Mouse (Mus musculus): ENCODE measurements around the gene Ogg1. TPM values are rescaled to one million over a fixed set of nuclear protein-coding genes. Genes with fewer than 3 reads are reported as not detected.
"Not testable (repeated sequence)": the region's sequence is repeated elsewhere in the genome, so short reads cannot be mapped to it uniquely, and the experiment has no call there.

The Ogg1 gene
- polyA plus RNA-seq, 1 experiment from 2014 or later, result 19.1 TPM

DNA sequence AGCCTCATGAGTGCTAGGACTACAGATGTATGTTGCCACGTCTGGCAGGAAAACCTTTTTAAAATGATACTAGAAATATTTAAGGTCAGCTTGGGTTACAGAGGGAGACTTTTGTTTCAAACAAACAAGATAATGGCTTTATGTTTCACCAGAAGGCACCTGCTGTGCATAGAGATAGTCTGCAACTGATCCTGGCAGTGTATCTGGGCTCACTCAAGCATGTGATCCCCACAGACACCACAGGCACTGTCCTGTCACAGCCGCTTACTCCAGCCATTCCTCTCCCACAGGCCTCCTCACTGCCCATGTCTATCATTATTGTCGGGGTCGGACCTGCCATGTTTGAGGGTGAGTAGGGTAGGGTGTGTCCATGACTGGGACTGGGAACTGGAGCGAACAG is 25.4 kb upstream of the Ogg1 start:
- no peak overlapping the region for H3K27ac ChIP-seq
- no peaks in the 10 kb centered on the region for H3K9me3 ChIP-seq (replicated peaks)
- WGBS, result 81% methylated on average over 5 of the region's 5 CpGs
- no peak overlapping the region for H3K4me3 ChIP-seq
- H3K27me3 ChIP-seq (ENCODE audit: low read depth, poor library complexity, severe bottlenecking), result no peaks in the 10 kb centered on the region
- H3K36me3 ChIP-seq, result no peaks in the 10 kb centered on the region
- H3K4me1 ChIP-seq, result no peaks in the 10 kb centered on the region; the same call in 1 of the 2 replicates
- DNase-seq (ENCODE audit: low spot score), result no peak

DNA sequence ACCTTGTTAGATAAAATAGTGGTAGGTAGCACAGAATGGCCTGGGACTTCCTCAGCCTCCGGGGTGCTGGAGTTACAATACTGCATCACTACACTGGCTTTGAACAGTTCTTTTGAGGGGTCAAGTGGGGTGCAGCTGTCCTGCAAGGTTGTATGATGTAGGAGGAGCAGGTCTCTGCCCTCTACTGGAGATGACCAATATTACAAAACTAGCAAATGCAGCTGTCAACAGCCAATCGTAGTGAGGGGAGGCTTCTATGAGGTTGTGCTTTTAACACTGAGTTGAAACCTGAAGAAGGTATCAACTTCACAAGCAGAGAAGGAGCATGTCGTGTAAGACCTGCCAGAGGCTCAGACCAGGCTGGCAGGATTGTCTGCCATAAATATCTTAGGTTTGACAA is 24.5 kb upstream of the Ogg1 start:
- no peak overlapping the region for H3K27ac ChIP-seq
- no peaks in the 10 kb centered on the region for H3K36me3 ChIP-seq
- no peak overlapping the region for H3K4me3 ChIP-seq
- no peaks in the 10 kb centered on the region; the same call in 1 of the 2 replicates for H3K4me1 ChIP-seq
- no peaks in the 10 kb centered on the region for H3K27me3 ChIP-seq (ENCODE audit: low read depth, poor library complexity, severe bottlenecking)
- 35% methylated on average over 3 of the region's 3 CpGs for WGBS
- no peak for DNase-seq (ENCODE audit: low spot score)
- H3K9me3 ChIP-seq (replicated peaks), result no peaks in the 10 kb centered on the region

DNA sequence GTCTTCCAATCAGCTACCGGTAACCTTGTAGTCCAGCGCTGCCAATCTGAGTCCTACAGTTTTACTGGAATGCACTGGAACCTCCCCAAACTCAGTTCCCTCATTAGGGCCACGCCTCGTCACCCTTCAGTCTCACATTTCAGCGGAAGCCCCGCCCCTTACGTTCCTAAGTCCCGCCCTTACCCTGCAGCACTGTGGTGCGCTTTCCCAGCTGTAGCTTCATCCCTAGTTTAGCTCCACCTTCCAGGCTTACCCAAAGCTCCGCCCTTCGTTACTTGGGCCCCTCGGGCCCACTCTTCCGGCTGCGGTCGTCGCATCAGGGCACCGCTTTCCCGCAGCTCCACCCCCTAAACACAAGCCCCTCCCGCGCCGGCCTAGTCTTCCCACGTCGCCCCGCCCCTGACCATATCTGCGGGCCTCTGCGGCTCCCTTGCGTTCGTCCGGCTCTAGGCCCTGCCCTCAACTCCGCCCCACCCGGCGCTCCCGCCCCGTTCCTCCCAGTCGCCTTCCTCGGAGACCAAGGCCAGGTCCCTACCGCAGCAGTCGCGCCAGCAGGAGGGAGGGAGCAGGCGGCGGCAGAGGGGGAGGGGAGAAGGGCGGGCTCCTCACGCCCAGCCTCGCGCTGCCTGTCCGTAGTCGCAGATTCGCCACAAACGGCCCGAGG is 20.3 kb upstream of the Ogg1 start:
- WGBS, result under 1% methylated on average over 50 of the region's 50 CpGs
- H3K4me3 ChIP-seq, result peak overlapping the region; percentile 83
- no peaks in the 10 kb centered on the region for H3K27me3 ChIP-seq (ENCODE audit: low read depth, poor library complexity, severe bottlenecking)
- H3K36me3 ChIP-seq, result peaks cover 24% of the 10 kb centered on the region
- peak overlapping the region; percentile 99 for H3K27ac ChIP-seq
- peak; percentile 98 for DNase-seq (ENCODE audit: low spot score)
- no peaks in the 10 kb centered on the region for H3K9me3 ChIP-seq (replicated peaks)
- peaks cover 13% of the 10 kb centered on the region for H3K4me1 ChIP-seq

DNA sequence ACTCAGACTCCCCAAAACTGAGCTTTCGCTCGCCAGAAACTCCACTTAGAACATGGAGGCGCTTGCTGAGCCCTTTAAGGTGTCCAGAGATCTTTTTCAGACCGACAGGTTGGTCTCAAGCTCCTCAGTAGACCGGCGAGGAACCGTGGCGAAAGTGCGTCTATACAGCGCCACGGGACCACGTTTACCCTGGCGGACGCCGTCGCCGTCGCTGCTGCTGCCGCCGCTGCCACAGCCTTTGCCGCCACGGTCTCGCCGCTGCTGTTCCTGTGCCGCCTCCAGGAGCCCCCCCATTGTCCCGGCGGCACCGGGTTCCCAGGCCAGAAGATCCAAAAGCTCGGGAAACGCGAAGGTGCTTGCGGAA is 19.8 kb upstream of the Ogg1 start, which contains the start of gene Brpf1:
Gene Brpf1 (plus strand): TSS at position 152 of the 364 bp plus-strand sequence.
- no peak for DNase-seq (ENCODE audit: low spot score)
- WGBS, result under 1% methylated on average over 32 of the region's 32 CpGs
- Histone ChIP-seq H3K9me3 (replicated peaks) (no peaks in the 10 kb centered on the region), H3K4me1 (peaks cover 13% of the 10 kb centered on the region), H3K36me3 (peaks cover 29% of the 10 kb centered on the region), H3K27me3 (ENCODE audit: low read depth, poor library complexity, severe bottlenecking) (no peaks in the 10 kb centered on the region), H3K27ac (peak within 1 kb of the TSS; percentile 99), H3K4me3 (peak within 1 kb of the TSS; percentile 83)

DNA sequence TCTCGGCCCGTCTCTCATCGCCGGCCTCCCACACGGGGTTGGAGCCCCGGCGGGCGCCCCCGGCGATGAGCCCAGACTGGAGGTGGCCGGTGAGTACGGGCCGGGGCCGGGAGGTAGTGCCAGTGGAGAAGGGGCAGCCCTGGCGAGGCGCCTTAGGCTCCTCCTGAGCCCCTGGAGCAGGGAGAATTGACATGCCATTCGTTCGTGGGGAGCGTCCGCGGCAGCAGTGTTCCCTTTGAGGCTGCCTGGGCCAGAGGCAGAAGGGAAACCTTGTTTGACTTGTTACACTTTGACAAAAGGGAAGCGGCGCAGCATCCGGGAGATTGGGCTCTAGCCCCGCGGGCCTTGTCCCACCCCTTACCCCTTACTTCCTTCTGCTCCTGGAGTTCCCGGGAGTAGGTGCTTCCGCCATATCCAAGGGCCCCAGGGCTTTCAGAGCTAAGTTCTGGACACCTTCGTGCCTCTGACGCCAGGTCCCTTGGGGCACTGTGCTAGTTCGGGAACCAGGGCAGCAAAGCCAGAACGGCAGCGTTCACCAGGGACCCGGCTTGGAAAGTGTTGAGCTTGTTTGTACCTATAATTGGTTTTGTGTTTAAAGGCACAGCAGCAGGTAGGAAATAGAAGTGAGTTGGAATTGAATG is 19.2 kb upstream of the Ogg1 start:
- under 1% methylated on average over 34 of the region's 34 CpGs for WGBS
- Histone ChIP-seq H3K27ac (peak overlapping the region; percentile 99), H3K9me3 (replicated peaks) (no peaks in the 10 kb centered on the region), H3K27me3 (ENCODE audit: low read depth, poor library complexity, severe bottlenecking) (no peaks in the 10 kb centered on the region), H3K36me3 (peaks cover 35% of the 10 kb centered on the region), H3K4me3 (peak overlapping the region; percentile 83), H3K4me1 (peaks cover 13% of the 10 kb centered on the region)
- DNase-seq (ENCODE audit: low spot score), result peak; percentile 54

DNA sequence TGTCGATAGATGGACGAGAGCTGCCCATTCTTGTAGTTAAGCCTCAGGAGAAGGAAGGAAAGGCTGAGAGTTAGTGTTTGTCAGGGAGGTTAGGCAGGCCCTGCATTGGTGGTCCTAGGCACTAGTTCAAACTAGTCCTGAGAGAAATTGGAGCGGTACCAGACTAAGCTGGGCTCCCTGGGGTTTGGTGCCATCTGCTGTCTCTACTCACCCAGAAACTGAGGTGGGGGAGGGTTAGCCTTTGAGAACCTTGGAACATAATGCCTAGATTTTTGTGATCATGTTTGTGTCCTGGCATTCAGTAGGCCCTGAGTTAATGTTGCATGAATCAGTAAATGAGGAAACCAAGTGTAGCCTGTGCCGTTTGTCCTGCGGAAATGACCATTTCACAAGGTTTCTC is 18.6 kb upstream of the Ogg1 start:
- peak overlapping the region; percentile 99; the same call in 1 of the 2 replicates for H3K27ac ChIP-seq
- no peaks in the 10 kb centered on the region for H3K9me3 ChIP-seq (replicated peaks)
- DNase-seq (ENCODE audit: low spot score), result no peak
- H3K27me3 ChIP-seq (ENCODE audit: low read depth, poor library complexity, severe bottlenecking), result no peaks in the 10 kb centered on the region
- WGBS, result 36% methylated on average over 5 of the region's 5 CpGs
- peak overlapping the region; percentile 83 for H3K4me3 ChIP-seq
- H3K36me3 ChIP-seq, result peaks cover 40% of the 10 kb centered on the region
- H3K4me1 ChIP-seq, result peaks cover 13% of the 10 kb centered on the region

DNA sequence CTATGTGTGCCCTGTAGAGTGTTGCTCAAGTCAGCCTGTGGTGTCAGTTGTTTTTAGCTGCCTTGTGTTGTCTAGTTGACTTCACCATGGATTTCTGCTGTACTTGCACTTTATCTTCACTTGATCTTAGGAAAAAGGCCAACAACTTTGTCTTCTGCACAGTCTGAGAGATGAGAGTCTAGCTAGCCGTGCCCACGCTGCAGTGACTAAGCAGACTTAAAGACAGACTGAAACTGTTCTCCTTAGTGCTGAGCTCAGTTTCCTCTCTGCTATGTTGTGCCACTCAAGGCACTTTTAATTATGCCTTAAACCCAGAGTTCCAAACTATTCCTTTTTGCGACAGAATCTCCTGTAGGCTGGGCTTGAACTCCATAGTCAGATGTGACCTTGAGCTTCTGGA is 10.8 kb upstream of the Ogg1 start:
- Histone ChIP-seq H3K27ac (no peak overlapping the region), H3K27me3 (ENCODE audit: low read depth, poor library complexity, severe bottlenecking) (no peaks in the 10 kb centered on the region), H3K9me3 (replicated peaks) (no peaks in the 10 kb centered on the region), H3K4me3 (no peak overlapping the region), H3K4me1 (no peaks in the 10 kb centered on the region), H3K36me3 (peaks cover 99% of the 10 kb centered on the region)
- DNase-seq (ENCODE audit: low spot score), result no peak
- 95% methylated on average over 3 of the region's 3 CpGs for WGBS

DNA sequence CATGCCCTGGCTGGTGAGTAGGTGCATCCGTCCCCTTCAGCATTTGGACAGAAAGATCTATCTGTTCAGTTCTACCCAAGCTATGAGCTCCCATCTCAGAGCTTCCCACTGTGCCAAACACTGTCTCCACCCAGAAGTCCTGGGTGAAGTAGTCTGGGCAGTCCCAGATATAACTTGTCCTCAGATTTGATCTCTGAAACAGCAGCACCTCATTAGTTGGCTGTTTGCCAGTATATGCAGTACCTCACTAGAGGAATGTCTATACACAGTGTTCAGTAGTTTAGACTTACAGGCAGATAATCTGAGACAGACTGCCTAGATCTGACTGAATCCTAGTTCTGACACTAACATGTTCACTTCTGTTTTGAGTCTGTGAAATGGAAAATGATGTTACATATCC is 2.6 kb downstream of the Ogg1 start:
- 89% methylated on average over 1 of the region's 1 CpGs for WGBS
- Histone ChIP-seq H3K27me3 (ENCODE audit: low read depth, poor library complexity, severe bottlenecking) (no peaks in the 10 kb centered on the region), H3K36me3 (peaks cover 64% of the 10 kb centered on the region), H3K9me3 (replicated peaks) (no peaks in the 10 kb centered on the region), H3K4me3 (no peak overlapping the region), H3K4me1 (peaks cover 15% of the 10 kb centered on the region), H3K27ac (no peak overlapping the region)
- no peak for DNase-seq (ENCODE audit: low spot score)

DNA sequence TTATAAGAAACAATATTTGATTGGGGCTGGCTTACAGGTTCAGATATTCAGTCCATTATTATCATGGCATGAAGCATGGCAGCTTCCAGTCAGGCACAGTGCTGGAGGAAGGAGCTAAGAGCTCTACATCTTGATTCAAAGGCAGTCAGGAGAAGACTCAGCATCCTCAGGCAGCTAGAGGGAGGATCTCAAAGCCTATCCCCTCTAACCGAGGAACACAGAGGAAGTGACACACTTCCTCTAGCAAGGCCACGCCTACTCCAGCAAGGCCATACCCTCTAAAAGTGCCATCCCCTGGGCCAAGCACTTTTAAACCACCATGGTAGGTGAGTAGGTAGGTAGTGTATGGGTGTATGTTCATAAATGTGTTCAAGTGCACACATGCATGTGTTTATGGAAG is 3.8 kb downstream of the Ogg1 start:
- Histone ChIP-seq H3K27ac (no peak overlapping the region), H3K9me3 (replicated peaks) (no peaks in the 10 kb centered on the region), H3K4me1 (peaks cover 14% of the 10 kb centered on the region), H3K27me3 (ENCODE audit: low read depth, poor library complexity, severe bottlenecking) (no peaks in the 10 kb centered on the region), H3K36me3 (peaks cover 64% of the 10 kb centered on the region), H3K4me3 (no peak overlapping the region)
- 63% methylated on average over 2 of the region's 2 CpGs for WGBS
- no peak for DNase-seq (ENCODE audit: low spot score)

DNA sequence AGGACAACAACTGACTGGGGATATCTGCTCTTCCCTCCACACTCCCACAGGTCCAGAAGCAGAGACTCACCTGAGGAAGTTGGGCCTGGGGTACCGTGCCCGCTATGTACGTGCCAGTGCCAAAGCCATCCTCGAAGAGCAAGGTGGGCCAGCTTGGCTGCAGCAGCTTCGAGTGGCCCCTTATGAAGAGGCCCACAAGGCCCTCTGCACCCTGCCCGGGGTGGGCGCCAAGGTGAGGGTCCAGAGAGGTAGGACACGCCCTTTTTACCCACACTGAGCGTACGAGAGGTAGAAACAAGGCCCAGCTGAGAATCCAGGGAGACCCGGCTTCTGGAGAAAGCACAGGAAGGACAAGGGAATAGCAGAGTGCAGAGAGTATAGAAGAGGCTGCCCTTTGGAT is 4.9 kb downstream of the Ogg1 start:
- Histone ChIP-seq H3K4me3 (no peak overlapping the region), H3K36me3 (peaks cover 73% of the 10 kb centered on the region), H3K4me1 (peaks cover 7% of the 10 kb centered on the region; the same call in 1 of the 2 replicates), H3K27ac (no peak overlapping the region), H3K27me3 (ENCODE audit: low read depth, poor library complexity, severe bottlenecking) (no peaks in the 10 kb centered on the region), H3K9me3 (replicated peaks) (no peaks in the 10 kb centered on the region)
- WGBS, result 96% methylated on average over 11 of the region's 11 CpGs
- no peak for DNase-seq (ENCODE audit: low spot score)

DNA sequence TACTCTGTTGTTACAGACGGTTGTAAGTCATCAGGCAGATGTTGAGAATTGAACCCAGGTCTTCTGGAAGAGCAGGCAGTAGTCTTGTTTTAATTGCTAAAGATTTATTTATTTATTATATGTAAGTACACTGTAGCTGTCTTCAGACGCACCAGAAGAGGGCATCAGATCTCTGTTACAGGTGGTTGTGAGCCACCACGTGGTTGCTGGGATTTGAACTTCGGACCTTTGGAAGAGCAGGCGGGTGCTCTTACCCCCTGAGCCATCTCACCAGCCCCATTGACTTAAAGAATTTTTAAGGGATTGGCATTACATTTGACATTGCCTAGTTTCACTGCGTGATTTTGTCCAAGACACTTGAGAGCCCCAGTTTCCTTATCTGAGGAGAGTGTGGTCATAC is 6.0 kb downstream of the Ogg1 start:
- not testable (repeated sequence) for H3K9me3 ChIP-seq (replicated peaks); H3K27me3 ChIP-seq (ENCODE audit: low read depth, poor library complexity, severe bottlenecking); H3K4me1 ChIP-seq; DNase-seq (ENCODE audit: low spot score); H3K4me3 ChIP-seq; H3K27ac ChIP-seq
- 75% methylated on average over 6 of the region's 6 CpGs for WGBS
- peaks cover 82% of the 10 kb centered on the region for H3K36me3 ChIP-seq

DNA sequence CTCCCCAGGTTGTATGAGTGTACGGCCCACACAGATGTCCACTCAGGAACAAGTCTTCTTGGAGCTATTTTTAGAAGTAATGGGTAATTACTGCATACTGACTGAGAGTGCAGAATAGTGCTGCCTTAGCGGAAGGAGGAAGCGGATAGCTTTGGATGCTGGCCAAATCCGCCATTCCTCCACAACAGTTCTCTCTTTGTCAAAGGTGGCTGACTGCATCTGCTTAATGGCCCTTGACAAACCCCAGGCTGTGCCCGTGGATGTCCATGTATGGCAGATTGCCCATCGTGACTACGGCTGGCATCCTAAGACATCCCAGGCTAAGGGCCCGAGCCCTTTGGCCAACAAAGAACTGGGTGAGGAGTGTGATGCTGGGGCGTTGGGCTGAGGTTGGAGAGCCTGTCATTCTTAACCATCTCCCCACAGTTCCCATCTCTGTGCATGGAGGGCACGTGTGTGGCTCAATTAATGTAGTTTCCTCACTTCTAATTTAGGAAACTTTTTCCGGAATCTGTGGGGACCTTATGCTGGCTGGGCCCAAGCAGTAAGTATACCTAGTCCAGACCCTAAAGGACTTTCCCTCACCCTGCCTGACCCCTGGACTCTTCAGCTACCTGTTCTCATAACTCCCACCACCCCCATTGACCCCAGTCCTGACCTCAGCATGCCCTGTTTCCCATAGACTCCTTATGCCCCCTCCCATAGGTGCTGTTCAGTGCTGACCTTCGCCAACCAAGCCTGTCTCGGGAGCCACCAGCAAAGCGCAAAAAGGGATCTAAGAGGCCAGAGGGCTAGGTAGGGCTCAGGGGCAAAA is 6.6 kb downstream of the Ogg1 start:
- Histone ChIP-seq H3K4me1 (0 out of 2 replicates have a peak, but pooled peaks cover under 1% of the 10 kb centered on the region), H3K36me3 (peaks cover 86% of the 10 kb centered on the region), H3K4me3 (no peak overlapping the region), H3K9me3 (replicated peaks) (no peaks in the 10 kb centered on the region), H3K27ac (no peak overlapping the region), H3K27me3 (ENCODE audit: low read depth, poor library complexity, severe bottlenecking) (no peaks in the 10 kb centered on the region)
- 90% methylated on average over 14 of the region's 14 CpGs for WGBS
- DNase-seq (ENCODE audit: low spot score), result no peak

DNA sequence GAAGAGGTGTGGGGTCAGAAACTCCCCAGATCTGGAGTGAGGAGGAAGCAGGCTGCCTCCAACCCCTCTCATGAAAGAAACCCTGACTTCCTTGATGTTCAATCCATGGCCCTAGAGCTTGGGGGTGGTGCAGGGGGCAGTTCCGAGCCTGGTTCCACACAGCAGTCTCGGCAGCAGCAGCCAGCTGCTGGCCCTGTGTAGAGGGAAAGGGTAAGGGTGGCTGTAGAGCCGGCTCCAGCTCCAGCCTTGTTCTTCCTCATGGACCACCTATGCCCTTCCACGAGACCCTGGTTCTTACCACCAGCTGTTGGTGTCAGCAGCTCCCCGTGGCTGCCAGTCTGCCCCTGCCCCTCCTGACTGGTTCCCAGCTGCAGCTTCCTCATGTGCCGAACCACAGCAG is 7.4 kb downstream of the Ogg1 start:
- no peaks in the 10 kb centered on the region for H3K4me1 ChIP-seq
- no peak overlapping the region for H3K27ac ChIP-seq
- H3K4me3 ChIP-seq, result no peak overlapping the region
- H3K36me3 ChIP-seq, result peaks cover 86% of the 10 kb centered on the region
- DNase-seq (ENCODE audit: low spot score), result no peak
- no peaks in the 10 kb centered on the region for H3K27me3 ChIP-seq (ENCODE audit: low read depth, poor library complexity, severe bottlenecking)
- H3K9me3 ChIP-seq (replicated peaks), result no peaks in the 10 kb centered on the region
- 81% methylated on average over 6 of the region's 6 CpGs for WGBS

Measured in limb, embryonic 10.5 days (tissue).